Mouse (Mus musculus) forebrain, embryonic 15.5 days (tissue): ENCODE data around the gene Ankrd33. TPM values are rescaled to one million over a fixed set of nuclear protein-coding genes. Genes with fewer than 3 reads are reported as not detected.
A peak's percentile ranks its signal among the peaks of the same experiment; 100 is the strongest.

Experiments used
- ATAC-seq: fragments of 200-750 bp; cut with Nextera tagmentation; replicated peaks from 2 replicates; pipeline ENCODE4 v1.8.0; 2017; ENCODE audit warnings: mild to moderate bottlenecking, moderate TSS enrichment, moderate library complexity
- H3K27ac ChIP-seq: fragments of 300-500 bp; sonication (generic); replicated peaks from 2 replicates; pipeline ENCODE4 v1.5.1; 2015; ENCODE audit warnings: mild to moderate bottlenecking, inconsistent platforms
- H3K27me3 ChIP-seq: fragments of 300-500 bp; sonication (generic); 2 replicates; pipeline ENCODE4 v1.6.1; 2015; ENCODE audit warnings: inconsistent platforms
- H3K36me3 ChIP-seq: fragments of 300-500 bp; sonication (generic); 2 replicates; pipeline ENCODE4 v1.6.1; 2015; ENCODE audit warnings: mild to moderate bottlenecking, inconsistent platforms
- H3K4me1 ChIP-seq: fragments of 300-500 bp; sonication (generic); 2 replicates; pipeline ENCODE4 v1.6.1; 2015; ENCODE audit warnings: inconsistent platforms
- H3K4me2 ChIP-seq: fragments of 300-500 bp; sonication (generic); replicated peaks from 2 replicates; pipeline ENCODE4 v1.6.1; 2015; ENCODE audit warnings: mild to moderate bottlenecking, inconsistent platforms
- H3K4me3 ChIP-seq: fragments of 300-500 bp; sonication (generic); 2 replicates; pipeline ENCODE4 v1.5.1; 2015; ENCODE audit warnings: mild to moderate bottlenecking, inconsistent platforms
- H3K9ac ChIP-seq: fragments of 300-500 bp; sonication (generic); replicated peaks from 2 replicates; pipeline ENCODE4 v1.6.1; 2015; ENCODE audit warnings: mild to moderate bottlenecking, inconsistent platforms
- H3K9me3 ChIP-seq: fragments of 300-500 bp; sonication (generic); 2 replicates; pipeline ENCODE4 v1.6.1; 2016; ENCODE audit warnings: inconsistent platforms
- WGBS: fragments of 180-500 bp; shearing (Covaris S2); methylation state at CpG from one replicate; pipeline ENCODE4 v1.1.7; 2015; ENCODE audit warnings: mixed read lengths; 5-methylcytosine and 5-hydroxymethylcytosine counted together
- polyA plus RNA-seq: library from polyadenylated mRNA; unstranded; fragments of >200 nt; fragmentation: Nextera tagmentation; extraction: Ambion mirVana; gene quantifications from 2 replicates; pipeline ENCODE4 v1.2.1, GENCODE M21; 2015

Gene Ankrd33
- polyA plus RNA-seq, 1 experiment from 2014 or later: not detected

GRCm38 (mm10) chr15:101088291-101088690 is 27.3 kb upstream of the Ankrd33 start:
- Histone ChIP-seq H3K36me3 (no peaks in the 10 kb centered on the region), H3K4me1 (peaks cover 13% of the 10 kb centered on the region), H3K4me3 (no peak overlapping the region), H3K9ac (no peak overlapping the region), H3K9me3 (no peaks in the 10 kb centered on the region), H3K27ac (no peak overlapping the region), H3K4me2 (no peak overlapping the region), H3K27me3 (no peaks in the 10 kb centered on the region)
- WGBS: 45% methylated on average over 4 of the region's 4 CpGs
- ATAC-seq: no peak

GRCm38 (mm10) chr15:101091551-101091950 is 24.0 kb upstream of the Ankrd33 start:
- H3K4me2 ChIP-seq: no peak overlapping the region

GRCm38 (mm10) chr15:101092121-101092828 is 23.3 kb upstream of the Ankrd33 start:
- no peak; the same call in 1 of the 2 replicates for ATAC-seq
- WGBS: 33% methylated on average over 14 of the region's 14 CpGs
- Histone ChIP-seq H3K4me3 (0 out of 2 replicates have a peak overlapping the region, but pooled peaks have one; percentile 7), H3K27ac (0 out of 2 replicates have a peak overlapping the region, but pooled peaks have one; percentile 28), H3K4me1 (peaks cover 16% of the 10 kb centered on the region), H3K9me3 (no peaks in the 10 kb centered on the region), H3K27me3 (no peaks in the 10 kb centered on the region), H3K9ac (peak overlapping the region; percentile 16; the same call in 1 of the 2 replicates), H3K4me2 (peak overlapping the region; percentile 31), H3K36me3 (no peaks in the 10 kb centered on the region)

More at GRCm38 (mm10) chr15:101091551-101091950, 24.0 kb upstream of the Ankrd33 start:
- Histone ChIP-seq H3K27ac (no peak overlapping the region), H3K36me3 (no peaks in the 10 kb centered on the region), H3K4me1 (peaks cover 16% of the 10 kb centered on the region), H3K27me3 (no peaks in the 10 kb centered on the region), H3K4me3 (no peak overlapping the region), H3K9ac (no peak overlapping the region), H3K9me3 (no peaks in the 10 kb centered on the region)
- no peak for ATAC-seq
- WGBS: 94% methylated on average over 8 of the region's 8 CpGs

GRCm38 (mm10) chr15:101092829-101093648 is 22.5 kb upstream of the Ankrd33 start:
- H3K9me3 ChIP-seq: no peaks in the 10 kb centered on the region
- 0 out of 2 replicates have a peak overlapping the region, but pooled peaks have one; percentile 28 for H3K27ac ChIP-seq
- H3K4me1 ChIP-seq: peaks cover 21% of the 10 kb centered on the region
- WGBS: 13% methylated on average over 25 of the region's 25 CpGs
- no peaks in the 10 kb centered on the region for H3K27me3 ChIP-seq
- peak overlapping the region; percentile 7; the same call in 1 of the 2 replicates for H3K4me3 ChIP-seq
- peak overlapping the region; percentile 16; the same call in 1 of the 2 replicates for H3K9ac ChIP-seq
- peak overlapping the region; percentile 31 for H3K4me2 ChIP-seq
- H3K36me3 ChIP-seq: no peaks in the 10 kb centered on the region
- ATAC-seq: peak; percentile 89

GRCm38 (mm10) chr15:101093988-101094387 is 21.6 kb upstream of the Ankrd33 start:
- 46% methylated on average over 6 of the region's 6 CpGs for WGBS
- H3K36me3 ChIP-seq: no peaks in the 10 kb centered on the region
- peaks cover 24% of the 10 kb centered on the region for H3K4me1 ChIP-seq
- H3K9ac ChIP-seq: no peak overlapping the region
- no peak overlapping the region for H3K27ac ChIP-seq
- no peak for ATAC-seq
- no peak overlapping the region for H3K4me3 ChIP-seq
- no peaks in the 10 kb centered on the region for H3K27me3 ChIP-seq
- no peaks in the 10 kb centered on the region for H3K9me3 ChIP-seq
- no peak overlapping the region for H3K4me2 ChIP-seq

GRCm38 (mm10) chr15:101094979-101095378 is 20.6 kb upstream of the Ankrd33 start:
- ATAC-seq: no peak
- no peak overlapping the region for H3K27ac ChIP-seq
- H3K27me3 ChIP-seq: no peaks in the 10 kb centered on the region
- H3K9ac ChIP-seq: no peak overlapping the region
- no peak overlapping the region for H3K4me3 ChIP-seq
- WGBS: 76% methylated on average over 9 of the region's 9 CpGs
- no peaks in the 10 kb centered on the region for H3K36me3 ChIP-seq
- no peak overlapping the region for H3K4me2 ChIP-seq
- H3K4me1 ChIP-seq: peaks cover 24% of the 10 kb centered on the region
- no peaks in the 10 kb centered on the region for H3K9me3 ChIP-seq

- no peaks in the 10 kb centered on the region for H3K9me3 ChIP-seq
- H3K4me3 ChIP-seq: no peak overlapping the region
- no peak for ATAC-seq
- no peak overlapping the region for H3K4me2 ChIP-seq
- 53% methylated on average over 3 of the region's 3 CpGs for WGBS
- peaks cover 24% of the 10 kb centered on the region for H3K4me1 ChIP-seq
- no peaks in the 10 kb centered on the region for H3K27me3 ChIP-seq
- H3K36me3 ChIP-seq: no peaks in the 10 kb centered on the region
- H3K27ac ChIP-seq: no peak overlapping the region
- no peak overlapping the region for H3K9ac ChIP-seq
Measured at GRCm38 (mm10) chr15:101095392-101095791, 20.2 kb upstream of the Ankrd33 start.

- Histone ChIP-seq H3K27me3 (no peaks in the 10 kb centered on the region), H3K9ac (peak overlapping the region; percentile 16; the same call in 1 of the 2 replicates), H3K4me2 (peak overlapping the region; percentile 28), H3K9me3 (no peaks in the 10 kb centered on the region), H3K4me1 (peaks cover 15% of the 10 kb centered on the region), H3K27ac (no peak overlapping the region), H3K4me3 (no peak overlapping the region), H3K36me3 (no peaks in the 10 kb centered on the region)
- WGBS: 5% methylated on average over 28 of the region's 28 CpGs
- 0 out of 2 replicates have a peak, but pooled peaks have one; percentile 49 for ATAC-seq
Measured at GRCm38 (mm10) chr15:101097985-101098651, 17.4 kb upstream of the Ankrd33 start.

GRCm38 (mm10) chr15:101100996-101101395 is 14.6 kb upstream of the Ankrd33 start:
- WGBS: 90% methylated on average over 3 of the region's 3 CpGs
- Histone ChIP-seq H3K9me3 (no peaks in the 10 kb centered on the region), H3K27ac (no peak overlapping the region), H3K27me3 (no peaks in the 10 kb centered on the region), H3K4me3 (no peak overlapping the region), H3K4me1 (peaks cover 14% of the 10 kb centered on the region), H3K36me3 (no peaks in the 10 kb centered on the region), H3K9ac (no peak overlapping the region), H3K4me2 (no peak overlapping the region)
- ATAC-seq: no peak

- no peak for ATAC-seq
- 87% methylated on average over 9 of the region's 9 CpGs for WGBS
- Histone ChIP-seq H3K4me3 (no peak overlapping the region), H3K27me3 (no peaks in the 10 kb centered on the region), H3K27ac (no peak overlapping the region), H3K36me3 (no peaks in the 10 kb centered on the region), H3K4me2 (no peak overlapping the region), H3K9ac (no peak overlapping the region), H3K9me3 (no peaks in the 10 kb centered on the region), H3K4me1 (0 out of 2 replicates have a peak, but pooled peaks cover 4% of the 10 kb centered on the region)
Measured at GRCm38 (mm10) chr15:101103605-101104304, 11.8 kb upstream of the Ankrd33 start.

GRCm38 (mm10) chr15:101105496-101105994 is 10.0 kb upstream of the Ankrd33 start:
- Histone ChIP-seq H3K9ac (no peak overlapping the region), H3K4me2 (peak overlapping the region; percentile 28; the same call in 1 of the 2 replicates), H3K27me3 (no peaks in the 10 kb centered on the region), H3K9me3 (no peaks in the 10 kb centered on the region), H3K36me3 (no peaks in the 10 kb centered on the region), H3K4me1 (0 out of 2 replicates have a peak, but pooled peaks cover 4% of the 10 kb centered on the region), H3K27ac (no peak overlapping the region), H3K4me3 (no peak overlapping the region)
- no peak for ATAC-seq
- 17% methylated on average over 12 of the region's 12 CpGs for WGBS
